Mouse (Mus musculus) midbrain, embryonic 10.5 days (tissue): ENCODE data around the gene Zbtb8b. TPM values are rescaled to one million over a fixed set of nuclear protein-coding genes. Genes with fewer than 3 reads are reported as not detected.
"Not testable (repeated sequence)": the region's sequence is repeated elsewhere in the genome, so short reads cannot be mapped to it uniquely, and the experiment has no call there.

ENCODE experiments used
- DNase-seq: peaks from one replicate; pipeline ENCODE4 v3.0.0-alpha.2; 2017; ENCODE audit warnings: low spot score
- H3K27ac ChIP-seq: fragments of 300-500 bp; sonication (generic); replicated peaks from 2 replicates; pipeline ENCODE4 v1.5.1; 2016; ENCODE audit warnings: mild to moderate bottlenecking
- H3K27me3 ChIP-seq: fragments of 300-500 bp; sonication (generic); 2 replicates; pipeline ENCODE4 v1.6.1; 2016; ENCODE audit warnings: low read depth, mild to moderate bottlenecking; ENCODE audit not compliant: poor library complexity, severe bottlenecking
- H3K36me3 ChIP-seq: fragments of 300-500 bp; sonication (generic); 2 replicates; pipeline ENCODE4 v1.6.1; 2016; ENCODE audit warnings: mild to moderate bottlenecking, moderate library complexity
- H3K4me1 ChIP-seq: fragments of 300-500 bp; sonication (generic); 2 replicates; pipeline ENCODE4 v1.6.1; 2016
- H3K4me3 ChIP-seq: fragments of 300-500 bp; sonication (generic); 2 replicates; pipeline ENCODE4 v1.5.1; 2016; ENCODE audit warnings: mild to moderate bottlenecking, moderate library complexity
- H3K9me3 ChIP-seq: fragments of 300-500 bp; sonication (generic); replicated peaks from 2 replicates; pipeline ENCODE4 v1.6.1; 2016; ENCODE audit warnings: mild to moderate bottlenecking
- WGBS: fragments of 180-500 bp; shearing (Covaris S2); methylation state at CpG from one replicate; pipeline ENCODE4 v1.1.7; 2016; 5-methylcytosine and 5-hydroxymethylcytosine counted together
- polyA plus RNA-seq: library from polyadenylated mRNA; unstranded; fragments of >200 nt; fragmentation: Nextera tagmentation; extraction: Ambion mirVana; gene quantifications from 2 replicates; pipeline ENCODE4 v1.2.1, GENCODE M21; 2016

Gene Zbtb8b
- 1.3 and 1.6 TPM in 2 replicates for polyA plus RNA-seq

DNA sequence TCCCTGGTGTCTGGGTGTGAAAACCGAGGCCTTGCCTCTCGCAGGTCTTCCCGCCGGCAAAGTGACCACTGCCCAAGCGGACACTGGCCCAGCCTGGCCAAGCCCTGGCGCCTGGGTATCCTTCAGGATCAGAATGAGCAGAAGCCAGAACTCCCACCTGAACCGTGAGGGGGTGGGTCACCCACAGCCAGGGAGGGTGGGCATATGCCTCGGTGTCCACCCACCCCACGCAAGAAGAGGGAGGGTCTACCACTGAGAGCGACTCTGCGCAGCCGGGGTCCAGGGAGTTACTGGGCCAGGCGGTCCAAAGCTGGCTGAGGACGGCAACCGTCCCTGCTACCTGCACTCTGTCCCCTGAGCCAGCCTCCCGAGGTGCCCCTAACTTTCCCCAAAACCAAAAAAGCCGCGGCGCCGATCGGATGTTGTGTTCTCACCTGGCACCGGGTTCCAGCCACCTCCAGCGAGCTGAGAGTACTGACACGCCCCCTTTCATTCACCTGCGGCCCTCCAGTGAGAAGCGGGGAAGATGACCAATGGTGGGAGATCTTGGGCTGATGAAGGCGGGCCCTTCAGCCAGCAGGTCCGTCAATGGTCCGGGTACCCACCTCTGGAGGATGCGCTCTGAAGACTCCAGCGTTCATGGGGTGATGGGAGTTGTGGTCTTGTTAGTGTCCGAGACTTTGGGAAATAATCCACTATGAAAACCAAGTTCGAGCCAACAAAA lies at the start of gene Zbtb8b:
TSS of gene Zbtb8b (minus strand) at position 514 of the 724 bp plus-strand sequence.
- DNase-seq, result peak; percentile 52

DNA sequence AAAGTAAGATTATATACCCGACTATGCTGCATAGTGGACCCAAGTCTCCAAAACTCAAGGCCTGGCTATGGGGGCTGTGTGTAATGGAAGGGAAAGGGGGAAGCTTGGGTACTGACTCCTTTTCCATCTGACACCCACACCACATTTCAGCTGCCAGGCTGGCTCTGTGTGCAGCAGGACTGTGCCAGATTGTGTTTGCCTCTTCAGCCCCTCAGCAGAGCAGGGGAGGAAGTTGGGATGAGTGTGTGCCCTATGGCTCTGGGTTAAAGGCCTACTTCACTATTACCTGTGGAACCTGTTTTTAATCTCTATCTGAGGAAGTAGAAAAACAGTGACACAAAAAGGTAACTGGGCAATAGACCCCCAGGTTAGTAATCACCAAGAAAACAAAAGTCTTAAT lies 40.4 kb upstream of the Zbtb8b start:
- no peak for DNase-seq
- Histone ChIP-seq H3K36me3 (peaks cover 95% of the 10 kb centered on the region), H3K9me3 (no peaks in the 10 kb centered on the region), H3K4me3 (no peak overlapping the region), H3K27me3 (no peaks in the 10 kb centered on the region), H3K27ac (no peak overlapping the region), H3K4me1 (no peaks in the 10 kb centered on the region)
- 93% methylated on average over 1 of the region's 1 CpGs for WGBS

More for the DNA sequence above, at the start of gene Zbtb8b:
- Histone ChIP-seq H3K27ac (no peak within 1 kb of the TSS), H3K36me3 (no peaks in the 10 kb centered on the region), H3K27me3 (peaks cover 46% of the 10 kb centered on the region), H3K9me3 (no peaks in the 10 kb centered on the region), H3K4me3 (peak within 1 kb of the TSS; percentile 60), H3K4me1 (peaks cover 12% of the 10 kb centered on the region)
- WGBS, result 2% methylated on average over 33 of the region's 33 CpGs

DNA sequence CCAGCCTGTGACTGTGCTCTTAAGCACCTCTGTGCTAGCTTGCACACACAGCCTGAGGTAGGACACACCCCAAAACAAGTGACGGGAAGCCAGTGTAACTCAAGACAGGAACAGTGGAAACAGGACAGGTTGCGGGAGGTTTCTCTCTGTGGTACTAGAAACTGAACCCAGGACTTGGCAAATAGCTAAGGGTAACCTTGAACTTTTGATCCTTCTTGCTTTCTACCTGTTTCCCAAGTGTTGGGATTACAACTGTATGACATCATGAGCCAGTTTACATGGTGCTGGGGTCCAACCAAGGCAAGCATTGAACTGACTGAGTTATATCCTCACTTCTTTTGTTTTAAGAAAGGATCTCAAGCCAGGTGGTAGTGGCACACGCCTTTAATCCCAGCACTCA lies 39.2 kb upstream of the Zbtb8b start:
- H3K36me3 ChIP-seq, result peaks cover 93% of the 10 kb centered on the region

DNA sequence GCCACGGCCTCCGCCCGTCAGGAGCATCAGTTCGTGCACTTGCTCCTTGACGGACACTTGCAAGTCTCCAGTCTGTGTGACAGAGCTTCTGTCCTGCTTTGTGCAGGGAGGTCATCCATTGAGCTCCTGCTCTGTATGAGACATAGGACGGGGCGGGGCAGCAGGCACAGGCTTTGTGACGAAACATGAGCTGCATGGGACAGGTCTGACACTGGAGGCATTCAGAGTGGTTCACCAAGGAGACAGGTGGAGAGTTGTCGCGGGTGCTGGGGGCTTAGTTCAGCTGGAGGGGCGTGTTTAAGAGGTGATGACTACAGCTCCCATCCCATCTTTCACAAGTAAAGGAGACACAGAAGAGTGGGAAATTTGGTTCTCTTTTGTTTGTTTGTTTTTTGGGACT lies 35.4 kb upstream of the Zbtb8b start:
- no peaks in the 10 kb centered on the region for H3K27me3 ChIP-seq
- H3K9me3 ChIP-seq, result no peaks in the 10 kb centered on the region
- 91% methylated on average over 11 of the region's 11 CpGs for WGBS
- H3K36me3 ChIP-seq, result peaks cover 91% of the 10 kb centered on the region
- H3K4me1 ChIP-seq, result no peaks in the 10 kb centered on the region
- no peak overlapping the region for H3K27ac ChIP-seq
- DNase-seq, result no peak
- H3K4me3 ChIP-seq, result no peak overlapping the region

More for the DNA sequence above, 39.2 kb upstream of the Zbtb8b start:
- no peaks in the 10 kb centered on the region for H3K27me3 ChIP-seq
- DNase-seq, result no peak
- no peak overlapping the region for H3K4me3 ChIP-seq
- H3K9me3 ChIP-seq, result no peaks in the 10 kb centered on the region
- WGBS, result 91% methylated on average over 3 of the region's 3 CpGs
- no peaks in the 10 kb centered on the region for H3K4me1 ChIP-seq
- no peak overlapping the region for H3K27ac ChIP-seq

DNA sequence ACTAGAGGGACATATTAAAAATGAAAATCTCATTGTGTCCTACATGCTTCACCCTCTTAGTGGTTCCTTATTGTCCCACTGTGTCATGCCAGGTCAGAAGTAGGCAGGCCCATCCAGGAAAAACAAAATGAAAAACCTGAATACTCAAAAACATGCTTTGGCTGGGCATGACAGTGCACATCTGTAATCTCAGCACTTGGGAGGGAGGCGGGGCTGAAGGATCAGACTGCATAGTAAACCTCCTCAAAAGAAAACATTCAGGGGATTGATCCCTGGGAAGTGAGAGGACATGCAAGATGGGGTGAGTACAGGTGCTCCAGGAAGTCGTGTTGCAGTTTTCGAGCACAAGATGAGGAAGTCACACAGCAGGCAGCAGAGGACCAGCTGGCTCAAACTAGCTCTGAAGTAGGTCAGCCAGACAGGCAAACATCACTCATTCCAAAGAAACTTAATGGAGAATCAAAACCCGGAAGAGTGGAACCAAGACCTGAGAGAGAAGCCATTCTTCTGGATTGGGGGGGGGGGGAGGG lies 23.7 kb upstream of the Zbtb8b start:
- 86% methylated on average over 4 of the region's 4 CpGs for WGBS
- H3K9me3 ChIP-seq, result no peaks in the 10 kb centered on the region
- peaks cover 56% of the 10 kb centered on the region for H3K36me3 ChIP-seq
- H3K4me1 ChIP-seq, result peaks cover 17% of the 10 kb centered on the region
- no peak for DNase-seq
- no peaks in the 10 kb centered on the region for H3K27me3 ChIP-seq
- H3K4me3 ChIP-seq, result no peak overlapping the region
- H3K27ac ChIP-seq, result no peak overlapping the region

DNA sequence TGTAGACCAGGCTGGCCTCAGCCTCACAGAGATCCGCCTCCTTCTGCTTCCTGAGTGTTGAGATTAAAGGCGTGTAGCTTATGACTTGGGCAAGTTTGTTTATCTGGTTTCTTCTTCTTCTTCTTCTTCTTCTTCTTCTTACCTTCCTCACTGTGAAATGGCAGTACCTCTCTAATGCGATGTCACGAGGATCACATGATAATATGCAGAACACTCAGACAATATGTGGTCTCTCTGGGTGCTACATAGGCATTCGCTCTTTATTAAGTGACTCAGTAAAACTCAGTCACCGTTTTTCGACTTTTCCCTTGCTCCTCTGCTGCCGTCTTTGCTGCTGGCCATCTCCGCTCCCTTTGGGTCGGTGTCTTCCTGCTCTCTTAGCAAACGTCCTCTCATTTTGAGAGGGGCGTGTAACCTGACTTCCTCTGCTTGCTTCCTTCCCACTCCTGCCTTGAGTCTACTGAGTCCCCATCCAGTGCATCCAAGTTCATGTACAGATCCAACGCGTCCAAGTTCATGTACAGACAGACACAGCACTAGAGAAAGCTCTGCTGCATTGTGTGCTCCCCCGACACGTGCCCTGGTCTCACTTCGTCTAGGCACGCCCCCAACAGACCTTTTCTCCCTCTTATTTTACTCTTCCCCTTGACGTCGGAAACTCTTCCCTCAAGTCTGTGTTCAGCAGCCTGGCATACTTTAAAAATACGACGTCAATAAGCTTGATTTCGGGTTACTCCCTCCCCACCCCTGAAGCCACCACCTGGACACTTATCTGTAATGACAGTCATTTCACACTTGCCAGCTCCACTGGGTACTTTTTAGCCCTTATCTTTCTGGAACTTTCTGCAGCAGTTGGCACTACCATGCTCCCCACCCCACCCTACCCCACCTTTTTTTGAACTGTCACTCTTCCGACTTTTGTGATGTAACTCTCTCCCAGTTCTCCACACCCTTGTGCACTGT lies 22.7 kb upstream of the Zbtb8b start:
- 87% methylated on average over 24 of the region's 24 CpGs for WGBS
- Histone ChIP-seq H3K27me3 (no peaks in the 10 kb centered on the region), H3K4me1 (peaks cover 17% of the 10 kb centered on the region), H3K27ac (no peak overlapping the region), H3K9me3 (no peaks in the 10 kb centered on the region), H3K4me3 (no peak overlapping the region), H3K36me3 (peaks cover 46% of the 10 kb centered on the region)
- no peak for DNase-seq

DNA sequence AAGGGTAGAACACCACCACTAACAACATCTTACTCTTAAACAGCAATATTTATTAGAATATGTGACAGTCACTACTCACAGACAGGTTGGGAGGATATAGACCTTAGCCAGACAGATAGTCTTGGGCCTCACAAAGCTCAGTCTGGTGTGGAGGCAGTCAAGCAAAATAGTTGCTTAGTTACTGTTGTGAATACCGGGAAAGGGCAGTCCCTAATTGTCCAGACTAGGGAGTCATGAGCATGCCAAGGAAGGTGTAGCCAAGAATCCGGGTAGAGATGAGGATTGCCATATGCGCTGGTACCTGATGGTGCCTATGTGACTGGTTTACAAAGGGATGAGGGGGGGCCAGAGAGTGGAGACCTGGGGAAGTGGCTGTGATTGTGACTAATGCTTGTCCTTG lies 21.5 kb upstream of the Zbtb8b start:
- Histone ChIP-seq H3K4me1 (peaks cover 17% of the 10 kb centered on the region), H3K4me3 (peak overlapping the region; percentile 94), H3K27ac (peak overlapping the region; percentile 87), H3K9me3 (no peaks in the 10 kb centered on the region), H3K27me3 (no peaks in the 10 kb centered on the region), H3K36me3 (peaks cover 33% of the 10 kb centered on the region)
- DNase-seq, result no peak
- 53% methylated on average over 3 of the region's 3 CpGs for WGBS

DNA sequence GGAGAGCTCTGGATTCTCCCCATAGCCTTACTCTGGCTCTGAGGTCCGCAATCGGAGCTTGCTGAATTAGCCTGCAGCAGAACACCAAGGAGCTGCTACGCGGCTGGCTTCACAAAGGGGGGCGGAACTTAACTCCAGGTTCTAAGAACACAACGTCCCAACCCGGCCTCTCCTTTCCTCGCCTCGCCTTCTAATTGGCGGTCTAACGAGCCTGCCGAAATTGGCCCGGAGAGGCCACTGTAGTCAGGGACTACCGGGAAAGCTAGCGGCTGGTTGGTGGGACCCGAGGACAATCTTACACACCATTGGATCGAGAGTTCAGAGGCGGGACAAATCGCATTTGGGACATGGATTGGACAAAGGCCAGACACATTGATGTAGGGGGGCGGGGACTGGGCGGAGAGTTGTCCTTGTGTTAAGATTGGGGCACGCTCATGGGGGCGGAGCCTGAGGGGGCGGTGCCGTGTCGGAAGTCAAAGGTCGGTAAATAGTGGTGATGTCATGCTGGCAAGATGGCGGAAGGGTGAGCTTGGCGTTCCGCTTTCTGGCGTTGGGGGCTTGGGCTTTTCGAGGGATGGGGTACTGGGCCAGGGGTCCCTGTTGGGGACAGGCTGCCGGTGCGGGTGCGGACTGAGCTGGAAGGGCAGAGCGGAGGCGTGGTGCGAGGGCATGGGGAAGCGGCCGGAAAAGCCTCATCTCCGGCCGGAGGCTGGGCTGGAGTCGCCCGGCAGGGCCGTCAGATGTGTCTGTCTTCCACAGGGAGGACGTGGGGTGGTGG lies 20.7 kb upstream of the Zbtb8b start, which contains the start of gene Bsdc1:
TSS of gene Bsdc1 (plus strand) at position 399 of the 778 bp plus-strand sequence.
- under 1% methylated on average over 46 of the region's 46 CpGs for WGBS
- H3K9me3 ChIP-seq, result no peaks in the 10 kb centered on the region
- no peaks in the 10 kb centered on the region for H3K27me3 ChIP-seq
- peak within 1 kb of the TSS; percentile 94 for H3K4me3 ChIP-seq
- H3K4me1 ChIP-seq, result peaks cover 17% of the 10 kb centered on the region
- peaks cover 26% of the 10 kb centered on the region for H3K36me3 ChIP-seq
- peak within 1 kb of the TSS; percentile 90 for H3K27ac ChIP-seq
- peak; percentile 100 for DNase-seq

DNA sequence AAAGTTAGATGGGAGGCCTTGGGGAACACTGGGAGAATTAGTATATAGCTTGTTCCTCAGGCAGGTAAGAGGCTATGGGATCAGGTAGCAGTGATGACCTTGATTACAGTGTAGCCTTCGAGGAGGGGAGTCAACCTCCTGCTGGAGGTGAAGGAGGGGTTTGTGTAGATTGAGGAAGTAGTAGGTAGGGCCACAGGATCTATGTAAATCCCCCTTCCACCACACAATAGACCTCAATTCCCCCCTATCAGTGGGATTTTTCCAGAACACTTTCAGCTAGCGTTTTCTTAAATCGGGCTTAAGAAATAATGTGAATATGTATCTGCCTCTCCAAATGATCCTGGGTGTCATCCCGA lies 20.2 kb upstream of the Zbtb8b start:
- Histone ChIP-seq H3K4me1 (peaks cover 17% of the 10 kb centered on the region), H3K27me3 (no peaks in the 10 kb centered on the region), H3K9me3 (no peaks in the 10 kb centered on the region), H3K36me3 (peaks cover 20% of the 10 kb centered on the region), H3K4me3 (peak overlapping the region; percentile 94), H3K27ac (peak overlapping the region; percentile 90)
- DNase-seq, result no peak
- WGBS, result under 1% methylated on average over 4 of the region's 4 CpGs

DNA sequence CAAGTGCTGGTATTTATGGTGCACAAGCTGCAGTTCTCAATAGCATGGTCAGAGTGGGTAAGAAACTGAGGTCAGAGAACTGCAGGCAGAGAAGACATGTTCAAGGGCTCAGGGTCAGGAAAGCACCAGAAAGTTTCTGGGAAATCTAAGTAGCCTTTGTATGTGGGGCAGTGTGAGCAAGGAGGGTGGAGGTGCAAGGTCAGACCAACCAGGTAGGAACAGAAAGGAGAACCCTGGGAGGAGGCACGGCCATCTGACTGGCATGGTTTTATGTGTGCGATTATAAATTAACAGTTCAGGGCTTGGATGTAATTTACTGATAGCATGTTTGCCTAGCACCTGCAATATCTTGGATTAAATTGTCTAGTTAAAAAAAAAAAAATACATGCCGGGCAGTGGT lies 19.1 kb upstream of the Zbtb8b start:
- H3K9me3 ChIP-seq, result no peaks in the 10 kb centered on the region
- H3K27me3 ChIP-seq, result no peaks in the 10 kb centered on the region
- no peak overlapping the region for H3K27ac ChIP-seq
- 88% methylated on average over 3 of the region's 3 CpGs for WGBS
- peaks cover 17% of the 10 kb centered on the region for H3K4me1 ChIP-seq
- no peak overlapping the region for H3K4me3 ChIP-seq
- H3K36me3 ChIP-seq, result peaks cover 9% of the 10 kb centered on the region
- no peak for DNase-seq

DNA sequence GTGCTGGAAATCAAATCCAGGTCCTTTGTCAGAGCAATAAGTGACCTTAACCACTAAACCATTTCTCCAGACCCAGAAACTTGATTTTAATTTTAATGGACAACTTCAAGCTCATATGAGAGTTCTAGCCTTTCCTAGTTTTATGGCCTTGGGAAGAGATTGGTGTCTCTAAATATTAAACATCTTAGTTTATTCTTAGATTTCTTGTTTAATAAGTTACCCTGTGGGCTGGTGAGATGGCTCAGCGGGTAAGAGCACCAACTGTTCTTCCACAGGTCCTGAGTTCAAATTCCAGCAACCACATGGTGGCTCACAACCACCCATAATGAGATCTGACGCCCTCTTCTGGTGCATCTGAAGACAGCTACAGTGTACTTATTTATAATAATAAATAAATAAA lies 16.7 kb upstream of the Zbtb8b start:
- H3K27me3 ChIP-seq, H3K36me3 ChIP-seq, H3K27ac ChIP-seq, DNase-seq, H3K4me3 ChIP-seq, H3K9me3 ChIP-seq: not testable (repeated sequence)
- 76% methylated on average over 2 of the region's 2 CpGs for WGBS
- peaks cover 10% of the 10 kb centered on the region for H3K4me1 ChIP-seq

DNA sequence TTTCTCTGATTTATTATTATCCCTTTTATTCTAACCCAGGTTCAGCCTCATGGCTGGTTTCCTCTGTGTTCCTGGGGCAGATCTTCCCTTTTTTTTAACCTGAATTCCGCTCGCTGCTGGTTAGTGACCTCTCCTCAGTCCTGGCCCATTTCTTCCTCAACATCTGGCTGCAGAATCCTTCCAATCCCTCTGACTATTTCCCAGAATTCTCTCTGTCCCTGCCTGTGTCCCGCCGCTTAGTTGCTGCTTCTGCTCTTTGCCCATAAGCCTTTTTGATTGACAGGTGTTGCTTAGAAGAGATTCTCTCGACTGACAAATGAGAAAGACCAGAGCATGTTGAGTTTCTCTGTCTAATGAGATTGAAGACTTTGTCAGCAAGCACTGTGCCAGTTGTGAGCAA lies 15.5 kb upstream of the Zbtb8b start:
- no peak overlapping the region for H3K27ac ChIP-seq
- H3K9me3 ChIP-seq, result no peaks in the 10 kb centered on the region
- H3K4me3 ChIP-seq, result no peak overlapping the region
- 62% methylated on average over 5 of the region's 5 CpGs for WGBS
- no peaks in the 10 kb centered on the region for H3K27me3 ChIP-seq
- peaks cover 3% of the 10 kb centered on the region; the same call in 1 of the 2 replicates for H3K4me1 ChIP-seq
- DNase-seq, result no peak
- H3K36me3 ChIP-seq, result no peaks in the 10 kb centered on the region
